Mouse (Mus musculus): ENCODE results near the gene 4833427G06Rik.
A peak's percentile ranks its signal among the peaks of the same experiment; 100 is the strongest.
"Not testable (repeated sequence)": the region's sequence is repeated elsewhere in the genome, so short reads cannot be mapped to it uniquely, and the experiment has no call there.

The 4833427G06Rik gene

GRCm38 (mm10) chr9:51101756-51102425, at the start of gene 4833427G06Rik:
Gene 4833427G06Rik (minus strand): TSS chr9:51102078.
- peak; percentile 49 for DNase-seq

GRCm38 (mm10) chr9:51147294-51147693, 45.4 kb upstream of the 4833427G06Rik start:
- no peak for DNase-seq

GRCm38 (mm10) chr9:51146496-51146895, 44.6 kb upstream of the 4833427G06Rik start:
- no peak for DNase-seq

- DNase-seq = no peak
Observed at GRCm38 (mm10) chr9:51144218-51144617, 42.3 kb upstream of the 4833427G06Rik start.

- DNase-seq = no peak
Observed at GRCm38 (mm10) chr9:51143437-51143836, 41.6 kb upstream of the 4833427G06Rik start.

GRCm38 (mm10) chr9:51140711-51141110, 38.8 kb upstream of the 4833427G06Rik start:
- no peak for DNase-seq

GRCm38 (mm10) chr9:51139401-51139800, 37.5 kb upstream of the 4833427G06Rik start:
- not testable (repeated sequence) for DNase-seq

GRCm38 (mm10) chr9:51138301-51138700, 36.4 kb upstream of the 4833427G06Rik start:
- no peak for DNase-seq

- peak; percentile 20 for DNase-seq
Observed at GRCm38 (mm10) chr9:51137836-51138235, 36.0 kb upstream of the 4833427G06Rik start.

GRCm38 (mm10) chr9:51137432-51137831, 35.6 kb upstream of the 4833427G06Rik start:
- no peak for DNase-seq

GRCm38 (mm10) chr9:51136985-51137384, 35.1 kb upstream of the 4833427G06Rik start:
- DNase-seq = peak; percentile 40

- DNase-seq = no peak
Observed at GRCm38 (mm10) chr9:51114767-51115166, 12.9 kb upstream of the 4833427G06Rik start.

- no peak for DNase-seq
Observed at GRCm38 (mm10) chr9:51105751-51106150, 3.9 kb upstream of the 4833427G06Rik start.

- DNase-seq = peak; percentile 49
Observed at GRCm38 (mm10) chr9:51103808-51104514, 2.1 kb upstream of the 4833427G06Rik start.

GRCm38 (mm10) chr9:51102963-51103807, 1.3 kb upstream of the 4833427G06Rik start:
- DNase-seq = peak; percentile 25

- DNase-seq = no peak
Observed at GRCm38 (mm10) chr9:51096306-51096705, 5.6 kb downstream of the 4833427G06Rik start.

- no peak for DNase-seq
Observed at GRCm38 (mm10) chr9:51093697-51094096, 8.2 kb downstream of the 4833427G06Rik start.

- no peak for DNase-seq
Observed at GRCm38 (mm10) chr9:51081614-51082013, 20.3 kb downstream of the 4833427G06Rik start.

- DNase-seq = peak; percentile 82
Observed at GRCm38 (mm10) chr9:51076979-51077315, 24.9 kb downstream of the 4833427G06Rik start, which contains the start of gene Layn. Gene Layn (minus strand): TSS chr9:51077094.

- DNase-seq = no peak
Observed at GRCm38 (mm10) chr9:51076300-51076978, 25.4 kb downstream of the 4833427G06Rik start.

- DNase-seq = peak; percentile 14
Observed at GRCm38 (mm10) chr9:51075780-51076179, 26.1 kb downstream of the 4833427G06Rik start.

- no peak for DNase-seq
Observed at GRCm38 (mm10) chr9:51070801-51071200, 31.1 kb downstream of the 4833427G06Rik start.

- no peak for DNase-seq
Observed at GRCm38 (mm10) chr9:51068202-51068601, 33.7 kb downstream of the 4833427G06Rik start.
